Mouse (Mus musculus) ES-E14 (cell line): Measurements from ENCODE around the gene Nfkbib.

Experiments
- CHD2 ChIP-seq: IDR thresholded peaks from 2 replicates; pipeline ENCODE4 v1.6.1; 2014; ENCODE audit warnings: mild to moderate bottlenecking, low read depth, low read length, inconsistent platforms
- HCFC1 ChIP-seq: IDR thresholded peaks from 2 replicates; pipeline ENCODE4 v1.6.1; 2012; ENCODE audit warnings: low read length, inconsistent platforms, borderline replicate concordance; ENCODE audit not compliant: insufficient read depth
- MAFK ChIP-seq: IDR thresholded peaks from 2 replicates; pipeline ENCODE4 v1.6.1; 2014; ENCODE audit warnings: mild to moderate bottlenecking, low read depth, low read length, inconsistent platforms; ENCODE audit not compliant: insufficient read depth

- TF ChIP-seq HCFC1, result no peak
- TF ChIP-seq MAFK, result peak; percentile 84
- TF ChIP-seq CHD2, result no peak
Measured at GRCm38 (mm10) chr7:28724613-28725012, 42.7 kb downstream of the Nfkbib start.
